Mouse (Mus musculus): ENCODE results near the gene Il12rb1. TPM values are rescaled to one million over a fixed set of nuclear protein-coding genes. Genes with fewer than 3 reads are reported as not detected.

Gene Il12rb1
- polyA plus RNA-seq, 1 experiment, result 0.11 TPM

DNA sequence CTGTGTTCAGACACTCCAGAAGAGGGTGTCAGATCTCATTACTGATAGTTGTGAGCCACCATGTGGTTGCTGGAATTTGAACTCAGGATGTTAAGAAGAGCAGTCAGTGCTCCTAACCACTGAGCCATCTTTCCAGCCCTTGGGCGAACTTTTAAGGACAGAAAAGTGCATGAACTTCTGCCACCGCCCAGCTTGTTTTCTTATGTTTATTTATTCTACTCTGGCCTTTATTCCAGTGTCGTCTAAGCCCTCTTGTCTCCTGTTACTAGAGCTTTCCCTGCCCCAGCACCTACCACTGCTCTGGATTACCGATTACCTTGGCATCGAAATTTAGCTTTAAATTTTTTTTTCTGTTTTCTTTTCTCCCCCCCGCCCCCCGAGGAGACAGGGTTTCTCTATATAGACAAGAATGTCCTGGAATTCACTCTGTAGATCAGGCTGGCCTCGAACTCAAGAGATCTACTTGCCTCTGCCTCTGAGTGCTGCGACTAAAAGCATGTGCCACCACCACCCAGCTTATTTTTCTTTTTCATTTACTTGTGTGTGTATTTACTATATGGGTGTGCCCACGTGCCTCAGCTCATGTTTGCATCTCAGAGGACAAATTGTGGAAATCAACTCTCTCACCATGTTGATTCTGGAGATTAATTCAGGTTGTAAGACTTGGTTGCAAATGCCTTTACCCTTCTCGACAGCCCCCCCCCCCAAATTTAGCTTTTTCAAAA, 5.3 kb upstream of the Il12rb1 start:
- no peak for TF ChIP-seq CTCF (IDR thresholded peaks at IDR 0.05; ENCODE audit: borderline replicate concordance, extremely low read depth, insufficient read depth, insufficient read length)
- no peak for TF ChIP-seq POLR2A (IDR thresholded peaks at IDR 0.05; ENCODE audit: borderline replicate concordance, extremely low read depth, insufficient read depth, insufficient read length, poor library complexity, severe bottlenecking)

DNA sequence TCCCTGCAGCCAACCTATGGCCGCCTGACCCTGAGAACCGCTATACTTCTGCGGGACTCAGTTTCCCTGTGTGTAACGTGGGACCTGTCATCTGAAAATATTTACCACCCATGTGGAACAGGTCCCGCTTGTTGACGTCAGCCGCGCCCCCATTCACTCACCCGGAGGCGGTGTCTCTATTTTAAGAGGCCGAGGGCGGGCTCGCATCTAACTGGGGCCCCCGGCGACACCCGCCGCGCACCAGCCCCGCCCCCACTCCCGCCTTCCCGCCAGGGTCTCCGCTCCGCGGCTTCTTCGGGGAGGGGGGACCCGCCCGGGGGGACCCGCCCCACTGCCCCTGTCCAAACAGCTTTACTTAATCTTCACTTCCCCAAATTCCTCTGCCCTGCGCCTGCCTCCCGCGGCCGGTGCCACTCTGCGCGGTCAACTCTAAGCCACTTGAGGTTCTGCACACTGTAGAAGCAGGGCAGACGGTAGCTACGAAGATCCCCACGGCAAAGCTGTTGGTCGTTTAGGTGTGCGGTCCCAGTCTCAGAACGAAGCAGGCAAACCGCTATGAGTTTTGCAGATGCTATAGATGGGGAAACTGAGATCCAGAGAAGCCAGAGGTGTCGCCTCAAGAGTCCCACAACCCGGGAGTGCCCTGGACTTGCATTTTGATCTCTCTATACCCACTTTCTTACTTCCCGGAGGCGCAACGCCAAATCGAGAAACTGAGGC, 4.3 kb upstream of the Il12rb1 start:
- peak; percentile 22 for DNase-seq (ENCODE audit: low read depth)

More for the DNA sequence above, 5.3 kb upstream of the Il12rb1 start:
- DNase-seq (ENCODE audit: low read depth), result no peak

DNA sequence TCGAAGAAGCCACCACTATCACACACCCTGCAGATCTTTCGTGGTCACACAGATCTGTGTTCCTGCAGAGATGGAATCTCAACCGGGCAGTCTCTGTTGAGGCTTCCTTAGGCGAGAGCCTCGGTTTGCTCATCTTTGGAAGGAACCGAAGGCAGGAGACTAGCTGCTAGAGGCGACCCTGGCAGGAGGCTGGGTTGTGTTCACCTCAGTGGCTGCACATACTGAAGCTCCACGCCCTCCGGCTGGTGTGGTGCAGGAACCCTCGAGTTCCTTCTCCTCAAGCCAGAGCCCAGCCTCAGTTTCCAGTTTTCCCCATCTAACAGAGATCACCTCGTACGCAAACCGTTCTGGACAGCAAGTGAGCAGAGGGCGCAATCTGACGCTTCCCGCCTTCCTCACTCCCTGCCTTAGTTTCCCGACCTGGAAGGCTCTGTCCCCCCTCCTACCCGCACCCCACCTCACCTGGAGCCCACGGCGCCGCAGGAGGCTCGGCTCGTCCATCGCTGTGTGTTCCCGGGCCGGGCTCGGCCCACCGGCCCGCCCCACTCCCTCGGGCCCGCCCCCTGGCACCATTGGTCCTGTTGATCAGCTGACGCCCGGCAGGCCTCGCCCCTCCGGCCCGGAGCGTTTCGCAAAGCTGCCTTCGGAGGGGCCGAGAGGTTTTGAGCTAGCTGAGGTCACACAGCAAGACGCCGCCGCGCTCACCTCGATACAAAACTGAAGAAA, 3.6 kb upstream of the Il12rb1 start, which contains the start of gene Mast3:
TSS of gene Mast3 (minus strand) at position 574 of the 726 bp plus-strand sequence.
- peak; percentile 84 for DNase-seq (ENCODE audit: low read depth)
- 0 out of 2 replicates have a peak, but pooled peaks have one; percentile 11 for TF ChIP-seq POLR2A (IDR thresholded peaks at IDR 0.05; ENCODE audit: borderline replicate concordance, extremely low read depth, insufficient read depth, insufficient read length, poor library complexity, severe bottlenecking)
- TF ChIP-seq CTCF (IDR thresholded peaks at IDR 0.05; ENCODE audit: borderline replicate concordance, extremely low read depth, insufficient read depth, insufficient read length), result no peak

More for the DNA sequence above, 4.3 kb upstream of the Il12rb1 start:
- TF ChIP-seq CTCF (IDR thresholded peaks at IDR 0.05; ENCODE audit: borderline replicate concordance, extremely low read depth, insufficient read depth, insufficient read length), result no peak
- TF ChIP-seq POLR2A (IDR thresholded peaks at IDR 0.05; ENCODE audit: borderline replicate concordance, extremely low read depth, insufficient read depth, insufficient read length, poor library complexity, severe bottlenecking), result no peak

DNA sequence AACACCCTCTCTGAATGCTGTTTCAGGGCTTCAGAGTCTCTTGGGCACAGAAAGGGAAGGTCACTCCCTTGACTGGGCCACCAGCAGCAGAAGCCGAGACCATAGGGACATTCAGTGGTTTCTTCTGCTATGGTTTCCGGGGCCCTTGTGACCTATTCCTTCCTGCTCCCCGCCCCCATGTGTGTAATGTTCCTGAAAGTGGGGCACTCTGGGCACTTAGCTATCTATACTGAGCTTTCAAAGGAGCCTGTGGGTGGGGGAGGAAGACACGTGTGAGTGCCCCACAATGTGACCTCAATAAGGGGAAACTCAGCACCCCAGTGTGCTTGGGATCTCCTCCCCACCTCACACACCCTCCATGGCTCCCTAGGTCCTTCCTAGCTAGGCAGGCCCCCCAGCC, 1.7 kb upstream of the Il12rb1 start:
- DNase-seq (ENCODE audit: low read depth), result no peak
- TF ChIP-seq CTCF (IDR thresholded peaks at IDR 0.05; ENCODE audit: borderline replicate concordance, extremely low read depth, insufficient read depth, insufficient read length), result no peak
- no peak for TF ChIP-seq POLR2A (IDR thresholded peaks at IDR 0.05; ENCODE audit: borderline replicate concordance, extremely low read depth, insufficient read depth, insufficient read length, poor library complexity, severe bottlenecking)

DNA sequence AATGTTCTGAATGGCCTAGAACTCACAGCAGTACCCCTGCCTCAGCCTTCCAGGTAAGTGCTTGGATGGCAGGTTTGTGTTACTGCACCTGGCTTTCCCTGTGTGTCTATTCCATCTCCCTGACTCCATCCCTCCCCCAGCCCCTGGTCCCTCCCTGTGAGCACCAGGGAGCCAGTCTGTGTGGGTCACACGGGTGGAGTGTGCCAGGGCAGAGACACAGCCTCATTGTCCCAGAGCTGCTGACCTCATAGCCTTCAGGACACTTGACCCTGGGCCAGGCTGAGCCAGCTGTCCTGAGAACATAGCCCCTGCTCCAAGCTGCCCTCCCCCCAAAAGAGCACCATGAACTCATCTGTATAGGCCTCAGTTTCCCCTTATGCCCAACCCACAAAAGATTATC, 945 bp upstream of the Il12rb1 start:
- DNase-seq (ENCODE audit: low read depth), result no peak
- TF ChIP-seq POLR2A (IDR thresholded peaks at IDR 0.05; ENCODE audit: borderline replicate concordance, extremely low read depth, insufficient read depth, insufficient read length, poor library complexity, severe bottlenecking) (no peak), CTCF (IDR thresholded peaks at IDR 0.05; ENCODE audit: borderline replicate concordance, extremely low read depth, insufficient read depth, insufficient read length) (no peak)

DNA sequence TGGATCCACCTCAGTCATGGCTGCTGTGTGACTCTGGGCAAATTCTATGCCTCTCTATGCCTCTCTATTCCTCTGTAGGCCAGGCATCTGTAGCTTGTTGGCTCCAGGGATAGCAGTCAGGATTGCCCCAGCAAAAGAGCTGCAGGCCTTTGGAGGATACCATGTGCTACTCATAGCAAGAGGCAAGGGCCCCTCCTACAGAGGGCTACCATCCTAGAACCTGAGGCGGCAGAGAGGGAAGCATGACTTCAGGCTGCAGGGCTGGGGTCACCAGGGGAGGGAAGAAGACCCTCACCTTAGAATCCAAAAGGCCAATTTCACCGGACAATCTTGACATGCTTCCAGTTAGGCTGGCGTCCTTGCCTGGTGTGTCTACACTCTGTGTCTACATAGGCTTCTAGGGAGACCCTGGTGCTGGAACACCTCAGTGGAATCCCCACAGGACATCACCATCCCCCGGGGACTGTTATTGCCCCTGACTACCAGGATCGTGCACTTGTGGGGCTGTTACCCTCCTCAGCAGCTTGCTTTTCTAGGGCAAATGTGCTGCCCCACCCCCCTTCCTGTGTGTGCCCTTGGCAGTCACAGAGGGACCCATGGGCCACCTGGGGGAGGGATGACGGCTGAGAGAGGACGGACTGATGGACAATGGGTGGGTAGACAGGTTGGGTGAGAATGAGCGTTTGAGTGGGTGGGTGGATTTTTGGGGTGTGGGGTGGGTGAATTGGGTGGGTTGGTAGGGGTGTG, 879 bp downstream of the Il12rb1 start:
- no peak for DNase-seq (ENCODE audit: low read depth)
- TF ChIP-seq CTCF (IDR thresholded peaks at IDR 0.05; ENCODE audit: borderline replicate concordance, extremely low read depth, insufficient read depth, insufficient read length), result no peak
- TF ChIP-seq POLR2A (IDR thresholded peaks at IDR 0.05; ENCODE audit: borderline replicate concordance, extremely low read depth, insufficient read depth, insufficient read length, poor library complexity, severe bottlenecking), result no peak

DNA sequence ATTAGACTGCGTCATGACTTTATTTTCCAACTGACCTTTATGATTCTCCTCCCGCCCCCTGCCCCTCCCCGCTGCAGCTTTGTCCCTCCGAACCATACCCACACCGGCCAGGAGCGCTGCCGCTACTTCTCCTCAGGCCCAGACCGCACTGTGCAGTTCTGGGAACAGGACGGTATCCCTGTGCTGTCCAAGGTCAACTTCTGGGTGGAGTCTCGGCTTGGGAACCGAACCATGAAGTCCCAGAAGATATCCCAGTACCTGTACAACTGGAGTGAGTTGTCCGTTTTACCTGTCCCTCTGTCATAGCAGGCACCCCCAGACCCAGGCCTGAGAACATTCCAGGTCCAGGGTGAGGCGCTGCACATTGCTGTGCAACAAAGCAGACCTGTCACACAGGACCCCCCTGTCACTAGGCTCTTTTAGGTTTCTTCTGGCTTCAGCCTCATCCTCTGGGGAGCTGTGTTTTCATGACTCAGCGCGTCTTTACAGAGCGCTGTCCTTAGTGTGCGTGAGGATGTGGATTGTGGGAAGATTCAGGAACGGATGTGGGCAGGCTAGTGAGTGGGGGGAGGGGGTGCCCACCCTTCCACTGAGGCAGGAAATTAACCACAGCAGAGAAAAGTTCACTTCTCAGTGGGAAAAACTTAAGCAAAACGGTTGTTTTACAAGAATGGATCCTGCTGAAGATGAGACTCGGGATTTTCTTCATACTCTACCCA, 2.9 kb downstream of the Il12rb1 start:
- TF ChIP-seq POLR2A (IDR thresholded peaks at IDR 0.05; ENCODE audit: borderline replicate concordance, extremely low read depth, insufficient read depth, insufficient read length, poor library complexity, severe bottlenecking), result no peak
- no peak for TF ChIP-seq CTCF (IDR thresholded peaks at IDR 0.05; ENCODE audit: borderline replicate concordance, extremely low read depth, insufficient read depth, insufficient read length)
- DNase-seq (ENCODE audit: low read depth), result no peak

DNA sequence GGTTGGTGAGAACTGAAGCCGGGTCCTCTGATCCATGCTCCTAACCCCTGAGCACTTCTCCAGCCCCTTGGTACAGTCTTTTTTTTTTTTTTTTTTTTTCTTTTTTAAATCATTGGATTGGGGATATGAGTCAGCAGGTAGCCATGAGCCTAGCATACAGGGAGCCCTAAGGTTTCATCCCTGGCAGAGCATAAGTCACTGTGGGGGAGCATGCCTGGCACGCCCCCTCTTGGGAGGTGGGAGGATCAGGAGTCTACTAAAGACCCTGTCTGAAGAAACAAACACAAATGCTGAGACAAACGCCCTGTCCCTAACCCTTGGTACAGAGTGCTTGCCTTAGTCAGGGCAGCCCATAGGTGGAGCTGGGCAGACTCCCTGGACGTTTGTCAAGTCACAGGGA, 3.8 kb downstream of the Il12rb1 start:
- no peak for TF ChIP-seq CTCF (IDR thresholded peaks at IDR 0.05; ENCODE audit: borderline replicate concordance, extremely low read depth, insufficient read depth, insufficient read length)
- TF ChIP-seq POLR2A (IDR thresholded peaks at IDR 0.05; ENCODE audit: borderline replicate concordance, extremely low read depth, insufficient read depth, insufficient read length, poor library complexity, severe bottlenecking), result no peak
- DNase-seq (ENCODE audit: low read depth), result no peak

DNA sequence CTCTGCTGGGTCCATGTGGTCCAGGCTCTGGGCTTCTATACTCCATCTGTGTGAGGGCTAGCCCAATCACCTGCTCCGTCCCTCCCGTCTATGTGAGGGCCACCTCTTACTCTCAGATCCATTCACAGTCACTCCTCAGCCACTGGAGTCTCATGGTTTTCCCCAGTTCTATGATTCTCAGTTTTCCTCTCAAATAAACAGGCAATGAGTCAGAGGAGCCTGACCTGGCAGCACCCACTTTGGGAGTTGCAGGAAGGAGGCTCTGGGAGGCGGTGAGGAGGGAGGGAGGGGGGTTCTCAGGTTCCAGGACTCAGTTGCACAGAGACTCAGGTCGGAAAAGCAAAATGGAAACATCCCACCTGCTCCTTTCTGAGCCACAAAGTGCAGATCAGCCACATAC, 4.6 kb downstream of the Il12rb1 start:
- no peak for DNase-seq (ENCODE audit: low read depth)

DNA sequence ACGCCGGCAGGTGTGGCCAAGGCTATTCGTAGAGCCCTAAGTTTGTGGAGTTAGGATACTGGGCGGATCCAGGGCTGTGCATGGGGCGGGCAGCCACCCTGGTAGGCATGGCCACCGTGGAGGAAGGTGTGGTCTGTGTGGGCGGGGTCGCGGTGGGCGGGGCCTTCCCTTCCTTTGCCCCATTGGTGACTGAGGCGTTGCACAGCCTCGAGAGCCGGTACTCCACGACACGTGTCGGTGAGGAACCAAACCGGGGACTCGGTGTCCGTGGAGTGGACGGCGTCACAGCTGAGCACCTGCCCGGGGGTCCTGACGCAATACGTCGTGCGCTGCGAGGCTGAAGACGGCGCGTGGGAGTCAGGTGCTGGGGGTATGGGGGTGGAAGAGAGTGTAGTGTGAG, 8.4 kb downstream of the Il12rb1 start:
- no peak for TF ChIP-seq POLR2A (IDR thresholded peaks at IDR 0.05; ENCODE audit: borderline replicate concordance, extremely low read depth, insufficient read depth, insufficient read length, poor library complexity, severe bottlenecking)
- DNase-seq (ENCODE audit: low read depth), result no peak

More for the DNA sequence above, 4.6 kb downstream of the Il12rb1 start:
- TF ChIP-seq CTCF (IDR thresholded peaks at IDR 0.05; ENCODE audit: borderline replicate concordance, extremely low read depth, insufficient read depth, insufficient read length) (no peak), POLR2A (IDR thresholded peaks at IDR 0.05; ENCODE audit: borderline replicate concordance, extremely low read depth, insufficient read depth, insufficient read length, poor library complexity, severe bottlenecking) (no peak)

Measured in brain, embryonic 14.5 days (tissue).